Mouse (Mus musculus) sigmoid colon, adult 10 weeks (tissue): Measurements from ENCODE around the gene Slc35c2. TPM values are rescaled to one million over a fixed set of nuclear protein-coding genes. Genes with fewer than 3 reads are reported as not detected.

Source experiments
- polyA plus RNA-seq: library from polyadenylated mRNA; stranded (reverse); fragments of 350-450 nt; fragmentation: Illumina TruSeq; extraction: RNeasy Lipid Tissue Mini Kit (QIAGEN cat#74804); gene quantifications from one replicate; pipeline ENCODE4 v1.2.3, GENCODE M21; 2014; ENCODE audit warnings: low read depth, low replicate concordance

The Slc35c2 gene
- 2.8 TPM for polyA plus RNA-seq

GRCm38 (mm10) chr2:165287202-165287984, at the start of gene Slc35c2:
Gene Slc35c2 (minus strand): TSS chr2:165287869.

GRCm38 (mm10) chr2:165326304-165327190, 38.9 kb upstream of the Slc35c2 start, which contains the start of gene Elmo2:
Gene Elmo2 (minus strand): TSS chr2:165326479.

GRCm38 (mm10) chr2:165234613-165235291, 52.9 kb downstream of the Slc35c2 start, which contains the start of gene Cdh22:
Gene Cdh22 (minus strand): TSS chr2:165234853.

Other genes starting within 250 kb of the Slc35c2 start
- gene Cd40, start 232.2 kb downstream of the Slc35c2 start, polyA plus RNA-seq, result 0.88 TPM
- gene 1700025C18Rik, start 197.1 kb downstream of the Slc35c2 start, polyA plus RNA-seq, result not detected
- gene Cdh22, start 53.0 kb downstream of the Slc35c2 start, polyA plus RNA-seq, result not detected
- 4.4 TPM for gene Elmo2, start 38.6 kb upstream of the Slc35c2 start, polyA plus RNA-seq
- gene Zfp663, start 80.9 kb upstream of the Slc35c2 start, polyA plus RNA-seq, result not detected
- 1.4 TPM for gene Zfp334, start 100.4 kb upstream of the Slc35c2 start, polyA plus RNA-seq
- gene Ocstamp, start 112.5 kb upstream of the Slc35c2 start, polyA plus RNA-seq, result not detected
- gene Slc13a3, start 185.4 kb upstream of the Slc35c2 start, polyA plus RNA-seq, result not detected
- gene Trp53rka, start 205.5 kb upstream of the Slc35c2 start, polyA plus RNA-seq, result 3.9 TPM
- 3.2 TPM for gene Slc2a10, start 215.9 kb upstream of the Slc35c2 start, polyA plus RNA-seq